Mouse (Mus musculus): ENCODE data around the gene Tbx2. TPM values are rescaled to one million over a fixed set of nuclear protein-coding genes. Genes with fewer than 3 reads are reported as not detected.
A peak's percentile ranks its signal among the peaks of the same experiment; 100 is the strongest.

Gene Tbx2
- polyA plus RNA-seq, 1 experiment from 2014 or later: 1.4 TPM

- no peaks in the 10 kb centered on the region; the same call in 1 of the 2 replicates for H3K4me1 ChIP-seq (ENCODE audit: control insufficient read depth, insufficient read depth, low read length)
- ATAC-seq (replicated peaks; ENCODE audit: extremely low read depth, insufficient read depth, low FRiP score): no peak
- H3K4me2 ChIP-seq (ENCODE audit: low read depth, low read length): no peak within 1 kb of the TSS
- no peak within 1 kb of the TSS for H3K27ac ChIP-seq (ENCODE audit: low read length)
- no peak within 1 kb of the TSS; the same call in 1 of the 2 replicates for H3K4me3 ChIP-seq (ENCODE audit: low read length)
- H3K27me3 ChIP-seq (ENCODE audit: control insufficient read depth, insufficient read depth, low read length): peaks cover 80% of the 10 kb centered on the region
- no peaks in the 10 kb centered on the region for H3K36me3 ChIP-seq (ENCODE audit: control insufficient read depth, insufficient read depth)
- H3K9ac ChIP-seq (ENCODE audit: low read length): no peak within 1 kb of the TSS
- WGBS: 26% methylated on average over 27 of the region's 28 CpGs
- no peaks in the 10 kb centered on the region for H3K9me3 ChIP-seq (replicated peaks; ENCODE audit: control insufficient read depth, low read length)
These were observed 53.5 kb downstream of the Tbx2 start, which contains the start of gene Tbx4 for GRCm38 (mm10) chr11:85885665-85886428. TSS of gene Tbx4 (plus strand) at chr11:85886422.

DNA sequence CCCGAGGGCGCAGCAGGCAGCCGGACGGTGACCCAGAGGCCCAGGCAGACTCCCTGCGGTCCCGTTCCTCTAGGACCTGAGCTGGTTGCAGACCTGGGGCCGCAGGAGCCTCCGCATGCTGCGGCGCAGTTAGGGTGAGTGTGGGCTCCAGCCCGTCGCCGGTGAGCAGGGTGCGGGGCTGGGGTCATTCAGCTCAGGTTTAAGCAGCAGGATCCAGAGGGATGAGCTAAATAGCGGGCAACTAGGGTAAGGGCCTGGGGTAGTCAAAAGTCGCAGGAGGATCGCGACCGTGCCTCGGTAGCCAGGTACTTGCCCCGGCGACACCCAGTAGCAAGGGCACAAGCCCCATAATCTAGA lies 54.1 kb downstream of the Tbx2 start:
- Histone ChIP-seq H3K4me2 (ENCODE audit: low read depth, low read length) (no peak overlapping the region), H3K27ac (ENCODE audit: low read length) (no peak overlapping the region), H3K4me1 (ENCODE audit: control insufficient read depth, insufficient read depth, low read length) (no peaks in the 10 kb centered on the region; the same call in 1 of the 2 replicates), H3K9ac (ENCODE audit: low read length) (no peak overlapping the region), H3K4me3 (ENCODE audit: low read length) (no peak overlapping the region; the same call in 1 of the 2 replicates), H3K27me3 (ENCODE audit: control insufficient read depth, insufficient read depth, low read length) (peaks cover 82% of the 10 kb centered on the region), H3K9me3 (replicated peaks; ENCODE audit: control insufficient read depth, low read length) (no peaks in the 10 kb centered on the region), H3K36me3 (ENCODE audit: control insufficient read depth, insufficient read depth) (no peaks in the 10 kb centered on the region)
- WGBS: 10% methylated on average over 22 of the region's 22 CpGs
- no peak for ATAC-seq (replicated peaks; ENCODE audit: extremely low read depth, insufficient read depth, low FRiP score)

GRCm38 (mm10) chr11:85887273-85887672 lies 54.9 kb downstream of the Tbx2 start:
- H3K4me3 ChIP-seq (ENCODE audit: low read length): no peak overlapping the region
- H3K9me3 ChIP-seq (replicated peaks; ENCODE audit: control insufficient read depth, low read length): no peaks in the 10 kb centered on the region
- H3K9ac ChIP-seq (ENCODE audit: low read length): no peak overlapping the region
- H3K4me1 ChIP-seq (ENCODE audit: control insufficient read depth, insufficient read depth, low read length): no peaks in the 10 kb centered on the region; the same call in 1 of the 2 replicates
- no peak overlapping the region for H3K4me2 ChIP-seq (ENCODE audit: low read depth, low read length)
- 29% methylated on average over 6 of the region's 6 CpGs for WGBS
- no peak overlapping the region for H3K27ac ChIP-seq (ENCODE audit: low read length)
- no peaks in the 10 kb centered on the region for H3K36me3 ChIP-seq (ENCODE audit: control insufficient read depth, insufficient read depth)
- no peak for ATAC-seq (replicated peaks; ENCODE audit: extremely low read depth, insufficient read depth, low FRiP score)
- H3K27me3 ChIP-seq (ENCODE audit: control insufficient read depth, insufficient read depth, low read length): peaks cover 82% of the 10 kb centered on the region

DNA sequence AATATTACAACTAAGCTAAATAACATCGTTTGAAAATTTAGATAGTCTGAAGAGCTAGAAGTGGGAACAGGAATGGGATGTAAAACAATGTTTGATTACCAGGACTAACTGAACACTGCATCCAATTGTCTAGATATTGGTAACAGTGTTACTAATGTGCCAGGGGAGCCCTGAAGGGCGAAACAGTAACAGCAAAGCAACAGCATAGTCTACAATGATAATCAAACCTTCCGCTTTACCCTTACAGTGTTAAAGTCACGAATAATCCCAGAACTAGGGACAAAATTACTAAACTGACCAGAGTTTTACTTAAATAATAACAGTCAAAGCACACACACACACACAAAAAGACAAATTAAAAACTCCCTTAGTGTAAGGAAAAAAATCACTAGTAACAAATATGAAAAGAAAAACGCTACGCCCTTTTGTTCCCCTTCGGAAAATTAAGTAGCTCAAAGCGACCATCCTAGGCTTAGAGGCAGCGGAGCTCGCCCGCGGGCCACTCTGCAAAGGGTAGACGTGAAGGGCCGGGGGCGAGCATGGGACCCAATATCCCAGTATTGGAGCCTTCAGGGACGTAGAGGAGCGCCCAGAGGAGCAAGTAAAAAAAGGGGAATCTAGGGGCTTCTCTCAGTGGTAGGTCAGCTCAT lies 55.6 kb downstream of the Tbx2 start:
- peak overlapping the region; percentile 34 for H3K4me3 ChIP-seq (ENCODE audit: low read length)
- H3K4me1 ChIP-seq (ENCODE audit: control insufficient read depth, insufficient read depth, low read length): no peaks in the 10 kb centered on the region; the same call in 1 of the 2 replicates
- H3K9ac ChIP-seq (ENCODE audit: low read length): no peak overlapping the region
- H3K36me3 ChIP-seq (ENCODE audit: control insufficient read depth, insufficient read depth): no peaks in the 10 kb centered on the region
- WGBS: 7% methylated on average over 17 of the region's 17 CpGs
- H3K4me2 ChIP-seq (ENCODE audit: low read depth, low read length): peak overlapping the region; percentile 38; the same call in 1 of the 2 replicates
- H3K27me3 ChIP-seq (ENCODE audit: control insufficient read depth, insufficient read depth, low read length): peaks cover 84% of the 10 kb centered on the region
- no peaks in the 10 kb centered on the region for H3K9me3 ChIP-seq (replicated peaks; ENCODE audit: control insufficient read depth, low read length)
- no peak for ATAC-seq (replicated peaks; ENCODE audit: extremely low read depth, insufficient read depth, low FRiP score)
- no peak overlapping the region for H3K27ac ChIP-seq (ENCODE audit: low read length)

DNA sequence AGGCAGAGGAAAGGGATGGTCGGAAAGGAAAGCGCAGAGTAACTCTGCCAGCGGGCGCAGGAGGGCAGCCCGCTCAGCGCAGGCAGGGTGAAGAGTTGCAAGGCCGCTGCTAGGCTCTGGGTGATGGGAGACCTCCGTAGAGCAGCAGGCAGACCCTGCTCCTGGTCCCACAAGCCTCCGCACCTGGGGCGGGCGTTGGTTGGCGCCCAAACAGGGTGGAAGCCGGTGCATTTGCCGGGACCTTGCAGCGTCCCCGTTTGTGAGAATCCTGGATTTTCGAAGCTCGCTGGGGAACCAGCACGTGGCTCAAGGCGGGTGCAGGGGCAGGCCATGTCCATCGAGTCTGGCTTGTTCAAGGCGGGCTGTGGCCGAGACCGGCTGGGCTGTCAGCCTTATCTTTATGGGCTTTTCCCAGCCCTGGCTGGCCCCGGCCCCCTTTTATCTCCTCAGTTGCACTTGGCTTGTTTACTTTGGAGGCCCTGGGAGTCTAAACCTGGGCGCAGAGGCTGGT lies 56.2 kb downstream of the Tbx2 start:
- no peaks in the 10 kb centered on the region for H3K36me3 ChIP-seq (ENCODE audit: control insufficient read depth, insufficient read depth)
- no peak for ATAC-seq (replicated peaks; ENCODE audit: extremely low read depth, insufficient read depth, low FRiP score)
- H3K4me1 ChIP-seq (ENCODE audit: control insufficient read depth, insufficient read depth, low read length): no peaks in the 10 kb centered on the region; the same call in 1 of the 2 replicates
- H3K9ac ChIP-seq (ENCODE audit: low read length): no peak overlapping the region
- H3K4me2 ChIP-seq (ENCODE audit: low read depth, low read length): peak overlapping the region; percentile 38; the same call in 1 of the 2 replicates
- H3K27me3 ChIP-seq (ENCODE audit: control insufficient read depth, insufficient read depth, low read length): peaks cover 82% of the 10 kb centered on the region
- H3K9me3 ChIP-seq (replicated peaks; ENCODE audit: control insufficient read depth, low read length): no peaks in the 10 kb centered on the region
- H3K4me3 ChIP-seq (ENCODE audit: low read length): peak overlapping the region; percentile 34
- 4% methylated on average over 26 of the region's 26 CpGs for WGBS
- H3K27ac ChIP-seq (ENCODE audit: low read length): no peak overlapping the region

DNA sequence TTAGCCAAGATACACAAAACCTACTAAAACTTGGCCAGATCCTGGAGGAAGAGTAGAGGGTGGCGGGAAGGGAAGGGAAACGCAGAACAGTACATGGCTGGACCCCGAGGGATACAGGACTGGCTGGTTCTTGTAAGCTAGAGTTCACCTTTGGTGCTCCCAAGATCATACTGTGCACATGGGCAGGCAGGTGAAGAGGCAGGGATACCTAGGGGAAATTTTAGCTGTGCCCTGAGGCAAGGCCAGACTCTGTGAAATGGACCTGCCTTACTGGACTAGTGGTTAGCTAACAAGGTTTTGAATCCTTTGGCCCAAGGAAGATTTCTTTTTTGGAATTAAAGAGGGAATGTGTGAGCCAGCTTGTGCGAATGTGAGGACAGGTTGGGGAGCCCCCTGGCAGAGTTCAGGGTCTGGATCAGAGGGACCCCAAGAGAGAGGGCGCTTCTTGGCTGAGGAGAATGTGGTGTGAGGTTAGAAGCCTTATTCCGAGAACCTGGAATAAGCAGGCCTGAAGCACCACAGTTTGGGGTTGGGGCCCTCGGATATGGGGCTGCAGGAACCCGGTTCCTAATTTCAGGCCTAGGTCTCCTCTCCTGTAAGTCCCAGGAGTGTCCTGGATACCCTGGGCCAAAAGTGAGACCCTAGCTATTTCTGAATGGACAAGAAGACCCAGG lies 56.8 kb downstream of the Tbx2 start:
- no peak for ATAC-seq (replicated peaks; ENCODE audit: extremely low read depth, insufficient read depth, low FRiP score)
- Histone ChIP-seq H3K4me2 (ENCODE audit: low read depth, low read length) (peak overlapping the region; percentile 38; the same call in 1 of the 2 replicates), H3K4me3 (ENCODE audit: low read length) (peak overlapping the region; percentile 34; the same call in 1 of the 2 replicates), H3K9me3 (replicated peaks; ENCODE audit: control insufficient read depth, low read length) (no peaks in the 10 kb centered on the region), H3K27me3 (ENCODE audit: control insufficient read depth, insufficient read depth, low read length) (peaks cover 86% of the 10 kb centered on the region), H3K9ac (ENCODE audit: low read length) (no peak overlapping the region), H3K27ac (ENCODE audit: low read length) (no peak overlapping the region), H3K4me1 (ENCODE audit: control insufficient read depth, insufficient read depth, low read length) (no peaks in the 10 kb centered on the region; the same call in 1 of the 2 replicates), H3K36me3 (ENCODE audit: control insufficient read depth, insufficient read depth) (no peaks in the 10 kb centered on the region)
- 38% methylated on average over 8 of the region's 8 CpGs for WGBS

DNA sequence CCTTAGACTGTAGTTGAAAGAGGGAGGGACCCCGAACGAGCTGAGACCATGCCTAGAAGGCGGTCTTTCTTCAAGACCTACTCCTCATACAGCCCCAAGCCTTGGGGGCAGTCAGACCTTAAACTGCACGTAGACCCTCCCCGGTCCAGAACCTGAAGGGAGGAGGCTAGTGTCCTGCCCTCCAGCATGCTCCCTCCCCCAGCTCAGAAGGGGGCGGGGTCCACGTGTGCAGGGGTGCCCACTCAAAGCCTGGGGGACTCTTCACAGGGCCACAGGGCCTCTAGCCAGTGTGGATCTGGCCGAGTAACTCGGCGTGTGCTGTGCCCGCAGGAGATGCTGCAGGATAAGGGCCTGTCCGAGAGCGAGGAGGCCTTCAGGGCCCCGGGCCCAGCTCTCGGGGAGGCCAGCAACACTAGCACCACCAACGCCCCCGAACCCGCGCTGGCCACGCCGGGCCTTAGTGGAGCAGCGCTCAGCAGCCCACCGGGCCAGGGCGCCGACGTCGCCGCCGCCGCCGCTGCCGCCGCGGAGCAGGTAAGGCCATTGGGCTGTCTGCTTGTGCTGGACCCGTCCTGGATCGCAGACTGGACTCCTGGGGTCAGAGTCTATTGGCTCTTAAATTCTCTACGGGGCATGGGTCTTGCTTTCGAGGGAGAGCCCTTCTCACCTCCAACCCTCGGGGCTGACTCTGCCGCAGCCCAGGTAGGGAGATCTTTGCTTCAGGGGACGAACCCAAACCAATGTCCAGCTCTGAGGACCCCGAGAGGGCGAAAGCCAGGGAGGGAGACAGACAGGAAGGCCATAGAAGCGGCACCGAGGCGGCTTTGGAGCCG lies 57.6 kb downstream of the Tbx2 start:
- Histone ChIP-seq H3K9ac (ENCODE audit: low read length) (no peak overlapping the region), H3K27ac (ENCODE audit: low read length) (no peak overlapping the region), H3K4me1 (ENCODE audit: control insufficient read depth, insufficient read depth, low read length) (no peaks in the 10 kb centered on the region; the same call in 1 of the 2 replicates), H3K4me2 (ENCODE audit: low read depth, low read length) (no peak overlapping the region), H3K27me3 (ENCODE audit: control insufficient read depth, insufficient read depth, low read length) (peaks cover 86% of the 10 kb centered on the region), H3K36me3 (ENCODE audit: control insufficient read depth, insufficient read depth) (no peaks in the 10 kb centered on the region), H3K4me3 (ENCODE audit: low read length) (peak overlapping the region; percentile 20; the same call in 1 of the 2 replicates), H3K9me3 (replicated peaks; ENCODE audit: control insufficient read depth, low read length) (no peaks in the 10 kb centered on the region)
- ATAC-seq (replicated peaks; ENCODE audit: extremely low read depth, insufficient read depth, low FRiP score): no peak
- WGBS: 7% methylated on average over 47 of the region's 47 CpGs

DNA sequence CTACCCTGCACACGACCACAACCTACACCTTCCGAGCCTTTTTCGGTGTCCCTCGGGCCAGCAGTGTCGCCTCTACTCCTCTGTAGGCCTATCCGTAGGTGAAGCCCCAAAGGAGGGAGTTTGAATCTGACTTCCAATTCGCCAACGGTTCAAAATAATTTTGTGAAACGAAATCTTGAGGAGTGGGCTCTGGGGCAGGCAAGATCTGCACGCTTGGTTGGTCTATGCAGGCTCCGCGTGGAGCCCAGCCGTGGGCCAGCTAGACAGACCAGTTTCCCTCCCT lies 58.2 kb downstream of the Tbx2 start:
- Histone ChIP-seq H3K9ac (ENCODE audit: low read length) (no peak overlapping the region), H3K4me3 (ENCODE audit: low read length) (peak overlapping the region; percentile 20; the same call in 1 of the 2 replicates), H3K27me3 (ENCODE audit: control insufficient read depth, insufficient read depth, low read length) (peaks cover 84% of the 10 kb centered on the region), H3K9me3 (replicated peaks; ENCODE audit: control insufficient read depth, low read length) (no peaks in the 10 kb centered on the region), H3K36me3 (ENCODE audit: control insufficient read depth, insufficient read depth) (no peaks in the 10 kb centered on the region), H3K4me1 (ENCODE audit: control insufficient read depth, insufficient read depth, low read length) (peaks cover 2% of the 10 kb centered on the region; the same call in 1 of the 2 replicates), H3K27ac (ENCODE audit: low read length) (no peak overlapping the region), H3K4me2 (ENCODE audit: low read depth, low read length) (no peak overlapping the region)
- WGBS: 5% methylated on average over 13 of the region's 13 CpGs
- ATAC-seq (replicated peaks; ENCODE audit: extremely low read depth, insufficient read depth, low FRiP score): no peak
